Mouse (Mus musculus) CD4-positive naive resting alpha-beta T cell, adult 76 days (primary cell): Measurements from ENCODE around the gene Gm438. TPM values are rescaled to one million over a fixed set of nuclear protein-coding genes. Genes with fewer than 3 reads are reported as not detected.

Experiments used
- total RNA-seq: library from RNA; stranded (reverse); gene quantifications from one replicate; pipeline ENCODE4 v1.2.4, GENCODE M21; 2023

Gene Gm438
- not detected for total RNA-seq

GRCm38 (mm10) chr4:144786483-144786882, at the start of gene Gm438:
Gm438 (minus strand) TSS chr4:144786583.

Other genes starting within 250 kb of the Gm438 start
- not detected for gene Gm13124, start 221.4 kb downstream of the Gm438 start, total RNA-seq
- not detected for gene Aadacl4, start 172.9 kb downstream of the Gm438 start, total RNA-seq
- not detected for gene Gm436, start 100.2 kb downstream of the Gm438 start, total RNA-seq
- gene Gm13178, start 65.2 kb downstream of the Gm438 start, total RNA-seq, result not detected
- gene Dhrs3, start 106.2 kb upstream of the Gm438 start, total RNA-seq, result 4.1 TPM